Mouse (Mus musculus) ES-Bruce4 (cell line): ENCODE data around the gene Gm4881.

ENCODE experiments used
- CTCF ChIP-seq: IDR thresholded peaks from one replicate; pipeline ENCODE4 v1.8.1; 2011; ENCODE audit warnings: low read depth, low read length
- POLR2A ChIP-seq: IDR thresholded peaks from one replicate; pipeline ENCODE4 v1.8.1; 2011; ENCODE audit warnings: low read length; ENCODE audit not compliant: insufficient read depth

- TF ChIP-seq CTCF (peak; percentile 33), POLR2A (peak; percentile 19)
Observed at GRCm38 (mm10) chr7:24907211-24907748, 37.0 kb downstream of the Gm4881 start.
